Mouse (Mus musculus): ENCODE results near the gene Scube2. TPM values are rescaled to one million over a fixed set of nuclear protein-coding genes. Genes with fewer than 3 reads are reported as not detected.

The Scube2 gene
- total RNA-seq, 2 experiments from 2014 or later: not detected

Other genes with a start within 250 kb of the Scube2 start
- gene St5, start 162.1 kb downstream of the Scube2 start, total RNA-seq (2015): 1.6 and 4.0 TPM in 2 replicates
- 2.0 and 2.9 TPM in 2 replicates for gene St5, start 162.1 kb downstream of the Scube2 start, total RNA-seq (2017)
- 55.0 and 58.3 TPM in 2 replicates for gene Akip1, start 162.0 kb downstream of the Scube2 start, total RNA-seq (2015)
- gene Akip1, start 162.0 kb downstream of the Scube2 start, total RNA-seq (2017): 31.7 and 32.2 TPM in 2 replicates
- gene BC051019, start 141.8 kb downstream of the Scube2 start, total RNA-seq (2015): not detected in 2 replicates
- not detected in 2 replicates for gene BC051019, start 141.8 kb downstream of the Scube2 start, total RNA-seq (2017)
- gene Ascl3, start 134.0 kb downstream of the Scube2 start, total RNA-seq (2015): not detected in 2 replicates
- gene Ascl3, start 134.0 kb downstream of the Scube2 start, total RNA-seq (2017): not detected in 2 replicates
- gene Tmem9b, start 112.8 kb downstream of the Scube2 start, total RNA-seq (2015): 40.5 and 46.5 TPM in 2 replicates
- gene Tmem9b, start 112.8 kb downstream of the Scube2 start, total RNA-seq (2017): 16.6 and 26.2 TPM in 2 replicates
- gene Nrip3, start 83.7 kb downstream of the Scube2 start, total RNA-seq (2015): not detected in 2 replicates
- gene Nrip3, start 83.7 kb downstream of the Scube2 start, total RNA-seq (2017): 0.04 TPM in 1 of 2 replicates, not detected in the other
- 96.7 and 103 TPM in 2 replicates for gene Dennd5a, start 94.8 kb upstream of the Scube2 start, total RNA-seq (2015)
- 54.9 and 57.8 TPM in 2 replicates for gene Dennd5a, start 94.8 kb upstream of the Scube2 start, total RNA-seq (2017)
- 31.5 and 32.8 TPM in 2 replicates for gene Tmem41b, start 121.2 kb upstream of the Scube2 start, total RNA-seq (2015)
- 33.3 and 34.5 TPM in 2 replicates for gene Tmem41b, start 121.2 kb upstream of the Scube2 start, total RNA-seq (2017)
- 121 and 127 TPM in 2 replicates for gene Ipo7, start 152.6 kb upstream of the Scube2 start, total RNA-seq (2015)
- gene Ipo7, start 152.6 kb upstream of the Scube2 start, total RNA-seq (2017): 205 and 250 TPM in 2 replicates
- 20.8 and 28.5 TPM in 2 replicates for gene Zfp143, start 195.5 kb upstream of the Scube2 start, total RNA-seq (2015)
- gene Zfp143, start 195.5 kb upstream of the Scube2 start, total RNA-seq (2017): 29.6 and 36.6 TPM in 2 replicates